Mouse (Mus musculus) stomach, postnatal 0 days (tissue): ENCODE data around the gene Rap2a.

Source experiments
- CTCF ChIP-seq: IDR thresholded peaks from 2 replicates; pipeline ENCODE4 v1.5.1; 2016; ENCODE audit warnings: antibody characterized with exemption, low read depth, mild to moderate bottlenecking, moderate library complexity
- EP300 ChIP-seq: optimal IDR thresholded peaks from 2 replicates; pipeline ENCODE3; 2016; ENCODE audit warnings: antibody characterized with exemption

GRCm38 (mm10) chr14:120463938-120464727 is 14.1 kb upstream of the Rap2a start:
- TF ChIP-seq EP300 = no peak
- TF ChIP-seq CTCF = no peak
